Mouse (Mus musculus) E14TG2a.4 (cell line): ENCODE data around the gene Cd79b.

Experiments used
- H3K27me3 ChIP-seq: 2 replicates; pipeline ENCODE4 v1.6.1; 2014; ENCODE audit warnings: low read length, control low read depth; ENCODE audit not compliant: insufficient read depth
- H3K36me3 ChIP-seq: 2 replicates; pipeline ENCODE4 v1.6.1; 2014; ENCODE audit warnings: low read length, control low read depth; ENCODE audit not compliant: insufficient read depth
- H3K4me1 ChIP-seq: replicated peaks from 2 replicates; pipeline ENCODE4 v1.6.1; 2014; ENCODE audit warnings: low read depth, low read length, control low read depth
- H3K4me3 ChIP-seq: replicated peaks from 2 replicates; pipeline ENCODE4 v1.5.1; 2014; ENCODE audit warnings: mild to moderate bottlenecking, low read length
- H3K9me3 ChIP-seq: 2 replicates; pipeline ENCODE4 v1.6.1; 2014; ENCODE audit warnings: low read length, control low read depth
- CTCF ChIP-seq: conservative IDR thresholded peaks from 2 replicates; pipeline ENCODE4 v1.5.1; 2014; ENCODE audit warnings: low read length
- NANOG ChIP-seq: IDR thresholded peaks from 2 replicates; pipeline ENCODE4 v1.6.1; 2014; ENCODE audit warnings: borderline replicate concordance, low read length, mixed read lengths
- POU5F1 ChIP-seq: IDR thresholded peaks from 2 replicates; pipeline ENCODE4 v1.6.1; 2014; ENCODE audit warnings: low read length, borderline replicate concordance

The Cd79b gene

GRCm38 (mm10) chr11:106328521-106328920 is 14.0 kb upstream of the Cd79b start:
- H3K9me3 ChIP-seq = no peaks in the 10 kb centered on the region
- peaks cover 25% of the 10 kb centered on the region for H3K4me1 ChIP-seq
- no peak for TF ChIP-seq POU5F1
- peaks cover 26% of the 10 kb centered on the region for H3K27me3 ChIP-seq
- H3K4me3 ChIP-seq = no peak overlapping the region
- H3K36me3 ChIP-seq = no peaks in the 10 kb centered on the region

GRCm38 (mm10) chr11:106326475-106326874 is 11.9 kb upstream of the Cd79b start:
- no peak for TF ChIP-seq CTCF
- TF ChIP-seq NANOG = no peak
- no peak for TF ChIP-seq POU5F1
- H3K9me3 ChIP-seq = no peaks in the 10 kb centered on the region
- peaks cover 25% of the 10 kb centered on the region for H3K4me1 ChIP-seq
- no peak overlapping the region for H3K4me3 ChIP-seq
- peaks cover 27% of the 10 kb centered on the region for H3K27me3 ChIP-seq
- H3K36me3 ChIP-seq = no peaks in the 10 kb centered on the region

GRCm38 (mm10) chr11:106325566-106326206 is 11.1 kb upstream of the Cd79b start:
- TF ChIP-seq POU5F1 (no peak), CTCF (peak; percentile 47)
- H3K4me1 ChIP-seq = peaks cover 25% of the 10 kb centered on the region
- H3K36me3 ChIP-seq = no peaks in the 10 kb centered on the region
- H3K27me3 ChIP-seq = peaks cover 28% of the 10 kb centered on the region
- no peaks in the 10 kb centered on the region for H3K9me3 ChIP-seq
- no peak overlapping the region for H3K4me3 ChIP-seq

GRCm38 (mm10) chr11:106324858-106325257 is 10.3 kb upstream of the Cd79b start:
- H3K4me1 ChIP-seq = peaks cover 27% of the 10 kb centered on the region
- no peak overlapping the region for H3K4me3 ChIP-seq
- TF ChIP-seq NANOG = no peak
- no peak for TF ChIP-seq POU5F1
- no peak for TF ChIP-seq CTCF
- H3K9me3 ChIP-seq = no peaks in the 10 kb centered on the region
- no peaks in the 10 kb centered on the region for H3K36me3 ChIP-seq
- peaks cover 32% of the 10 kb centered on the region for H3K27me3 ChIP-seq

GRCm38 (mm10) chr11:106318406-106319366 is 4.1 kb upstream of the Cd79b start:
- TF ChIP-seq POU5F1 = no peak
- no peak for TF ChIP-seq CTCF
- TF ChIP-seq NANOG = no peak
- Histone ChIP-seq H3K4me1 (peaks cover 28% of the 10 kb centered on the region), H3K9me3 (no peaks in the 10 kb centered on the region), H3K4me3 (no peak overlapping the region; the same call in 1 of the 2 replicates), H3K36me3 (no peaks in the 10 kb centered on the region), H3K27me3 (peaks cover 53% of the 10 kb centered on the region)

- TF ChIP-seq POU5F1 (no peak), CTCF (no peak), NANOG (no peak)
- no peaks in the 10 kb centered on the region for H3K36me3 ChIP-seq
Measured at GRCm38 (mm10) chr11:106317801-106318200, 3.2 kb upstream of the Cd79b start.

GRCm38 (mm10) chr11:106316416-106316815 is 1.9 kb upstream of the Cd79b start:
- TF ChIP-seq NANOG (no peak), CTCF (no peak), POU5F1 (no peak)
- H3K9me3 ChIP-seq = no peaks in the 10 kb centered on the region
- peaks cover 38% of the 10 kb centered on the region for H3K4me1 ChIP-seq
- no peaks in the 10 kb centered on the region for H3K36me3 ChIP-seq
- H3K4me3 ChIP-seq = no peak overlapping the region
- peaks cover 44% of the 10 kb centered on the region for H3K27me3 ChIP-seq

More at GRCm38 (mm10) chr11:106317801-106318200, 3.2 kb upstream of the Cd79b start:
- Histone ChIP-seq H3K4me1 (peaks cover 37% of the 10 kb centered on the region), H3K4me3 (no peak overlapping the region), H3K9me3 (no peaks in the 10 kb centered on the region), H3K27me3 (peaks cover 49% of the 10 kb centered on the region)

GRCm38 (mm10) chr11:106313533-106313932 is 1.0 kb downstream of the Cd79b start:
- Histone ChIP-seq H3K9me3 (no peaks in the 10 kb centered on the region), H3K36me3 (no peaks in the 10 kb centered on the region), H3K4me3 (peak overlapping the region; percentile 2; the same call in 1 of the 2 replicates), H3K4me1 (peaks cover 34% of the 10 kb centered on the region), H3K27me3 (peaks cover 27% of the 10 kb centered on the region)
- TF ChIP-seq NANOG = no peak
- no peak for TF ChIP-seq CTCF
- TF ChIP-seq POU5F1 = no peak
